Mouse (Mus musculus) stomach, postnatal 0 days (tissue): ENCODE measurements around the gene 4930524J08Rik.

Experiments
- CTCF ChIP-seq: IDR thresholded peaks from 2 replicates; pipeline ENCODE4 v1.5.1; 2016; ENCODE audit warnings: antibody characterized with exemption, low read depth, mild to moderate bottlenecking, moderate library complexity
- EP300 ChIP-seq: optimal IDR thresholded peaks from 2 replicates; pipeline ENCODE3; 2016; ENCODE audit warnings: antibody characterized with exemption

- no peak for TF ChIP-seq CTCF
- TF ChIP-seq EP300: no peak
Measured at GRCm38 (mm10) chr5:99959236-99959936, 19.5 kb upstream of the 4930524J08Rik start.
